Mouse (Mus musculus): ENCODE measurements around the gene Arid3a.

GRCm38 (mm10) chr10:79949873-79950272 lies 23.0 kb downstream of the Arid3a start:
- TF ChIP-seq CTCF (IDR thresholded peaks at IDR 0.05; ENCODE audit: borderline replicate concordance, insufficient read depth, low read depth, low read length) (no peak), POLR2A (IDR thresholded peaks at IDR 0.05; ENCODE audit: borderline replicate concordance, insufficient read depth, low read length) (no peak)

Measured in cerebellum, adult 2 months (tissue).